7 mouse cellular contexts compared by ENCODE assay signal in the genomic region with DNA sequence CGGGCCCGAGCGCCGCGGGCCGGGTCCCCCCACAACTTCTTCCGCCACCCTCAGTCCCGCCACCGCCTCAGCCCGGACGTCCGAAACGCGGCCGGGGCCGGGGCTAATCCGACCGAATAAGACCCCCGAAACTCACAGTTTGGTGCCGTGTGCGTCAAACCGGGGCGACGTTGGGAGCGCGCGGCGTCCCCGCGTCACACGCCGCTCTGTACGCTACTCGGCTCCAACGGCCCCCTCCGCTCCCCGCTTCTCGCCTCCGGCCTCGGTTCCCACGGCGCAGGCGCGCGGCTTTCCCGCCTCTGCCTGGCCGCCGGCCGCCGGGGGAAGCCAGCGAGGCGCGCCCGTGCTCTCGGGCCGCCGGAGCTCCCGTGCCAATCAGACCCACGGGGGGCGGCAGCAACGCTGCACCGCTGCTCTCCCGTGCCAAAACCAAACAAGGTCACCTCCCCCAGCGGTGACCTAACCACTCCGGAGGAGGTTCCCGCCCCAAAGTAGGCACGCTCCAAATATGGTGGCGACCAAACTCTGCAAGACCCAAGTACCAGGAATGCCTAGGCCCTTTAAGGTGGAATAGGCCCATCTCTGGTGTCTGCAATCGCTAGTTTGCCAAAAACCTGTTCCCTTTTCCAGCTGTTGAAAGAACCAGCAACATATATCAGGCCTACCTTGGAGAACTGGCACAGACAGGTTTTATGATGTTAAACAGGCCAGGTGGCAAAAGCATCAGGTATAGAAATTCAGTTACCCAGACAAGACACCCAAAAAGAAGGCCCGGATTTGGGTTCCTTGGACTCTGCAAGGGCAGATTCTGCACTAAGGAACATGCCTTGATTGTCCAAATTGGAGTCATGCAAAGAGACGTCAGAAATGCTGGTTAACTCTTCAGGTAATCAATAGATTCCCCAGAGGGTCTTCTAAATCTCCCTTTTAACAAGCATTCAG. TPM values are rescaled to one million over a fixed set of nuclear protein-coding genes. Genes with fewer than 3 reads are reported as not detected.
DNase-seq lines count a peak whose midpoint lies in the region; ATAC-seq lines count a peak whose summit lies in the region.

Gene Zfp644 (minus strand): TSS at position 892 of the 942 bp plus-strand sequence.

- peak; percentile 81 to 84 for DNase-seq in adrenal gland, adult 18-20 months (ENCODE audit: low spot score in 2 of 2)
- peak; percentile 94 for DNase-seq in embryo, embryonic 11 days
- peak; percentile 76 to 81 for DNase-seq in gastrocnemius, postnatal 36 days
- DNase-seq in left cerebral cortex, postnatal 36 days (ENCODE audit: low spot score in 2 of 2), result peak; percentile 92 to 93
- DNase-seq in midbrain, embryonic 11.5 days (ENCODE audit: low spot score, missing footprints), result peak; percentile 99
- DNase-seq in skeletal muscle tissue, adult 2 months (ENCODE audit: low read depth, low spot score), result peak; percentile 68

- H3K27ac ChIP-seq in intestine, embryonic 16.5 days (ENCODE audit: low read length), result peak within 1 kb of the TSS; percentile 99
- peak within 1 kb of the TSS; percentile 99 for H3K27ac ChIP-seq in midbrain, embryonic 11.5 days (ENCODE audit: low read depth, low read length)

- intact Hi-C loops in gastrocnemius, postnatal 36 days (cut with DNase I), result loop anchor here (5.0 kb wide), 1 partner anchor 119 kb away; no protein-coding TSS in a partner anchor
- intact Hi-C loops in left cerebral cortex, postnatal 36 days (cut with DNase I), result loop anchor here (5.0 kb wide), 1 partner anchor 106 kb away; no protein-coding TSS in a partner anchor

- WGBS in intestine, embryonic 16.5 days, result 1% methylated on average over 70 of the region's 71 CpGs
- under 1% methylated on average over 70 of the region's 71 CpGs for WGBS in midbrain, embryonic 11.5 days

- H3K4me3 ChIP-seq in intestine, embryonic 16.5 days (ENCODE audit: low read length), result peak within 1 kb of the TSS; percentile 88
- H3K4me3 ChIP-seq in midbrain, embryonic 11.5 days (ENCODE audit: low read depth, low read length), result peak within 1 kb of the TSS; percentile 81

- no peaks in the 10 kb centered on the region for H3K27me3 ChIP-seq in intestine, embryonic 16.5 days (replicated peaks; ENCODE audit: control insufficient read depth, insufficient read depth, low read length)
- no peaks in the 10 kb centered on the region for H3K27me3 ChIP-seq in midbrain, embryonic 11.5 days (ENCODE audit: control insufficient read depth, insufficient read depth, low read length)

- H3K9ac ChIP-seq in intestine, embryonic 16.5 days (ENCODE audit: low read depth, low read length), result peak within 1 kb of the TSS; percentile 99
- H3K9ac ChIP-seq in midbrain, embryonic 11.5 days (ENCODE audit: low read length), result peak within 1 kb of the TSS; percentile 99

- H3K9me3 ChIP-seq in intestine, embryonic 16.5 days (ENCODE audit: control insufficient read depth, low read length), result no peaks in the 10 kb centered on the region
- no peaks in the 10 kb centered on the region for H3K9me3 ChIP-seq in midbrain, embryonic 11.5 days (ENCODE audit: control insufficient read depth, low read length)

- 0 out of 2 replicates have a peak, but pooled peaks cover 3% of the 10 kb centered on the region for H3K36me3 ChIP-seq in intestine, embryonic 16.5 days (ENCODE audit: control insufficient read depth, insufficient read depth, low read length)
- H3K36me3 ChIP-seq in midbrain, embryonic 11.5 days (ENCODE audit: control insufficient read depth, insufficient read depth, low read length), result no peaks in the 10 kb centered on the region

- peaks cover 7% of the 10 kb centered on the region for H3K4me1 ChIP-seq in intestine, embryonic 16.5 days (ENCODE audit: control insufficient read depth, insufficient read depth, low read length)
- H3K4me1 ChIP-seq in midbrain, embryonic 11.5 days (ENCODE audit: control insufficient read depth, insufficient read depth, low read length), result peaks cover 20% of the 10 kb centered on the region

- H3K4me2 ChIP-seq in intestine, embryonic 16.5 days (ENCODE audit: low read depth, low read length), result peak within 1 kb of the TSS; percentile 83
- H3K4me2 ChIP-seq in midbrain, embryonic 11.5 days, result peak within 1 kb of the TSS; percentile 72

- peak; percentile 96 for ATAC-seq in intestine, embryonic 16.5 days
- peak; percentile 94 for ATAC-seq in midbrain, embryonic 11.5 days (ENCODE audit: low FRiP score)

RNA-seq across cellular contexts. Expression of gene Zfp644, which starts in this region (rescaled TPM):
- 10 to 100 TPM; 55.4 to 68.1 TPM for total RNA-seq in adrenal gland, adult 18-20 months (2021)
- 10 to 100 TPM; 37.7 to 44.1 TPM for total RNA-seq in gastrocnemius, postnatal 36 days (2021)
- polyA plus RNA-seq in intestine, embryonic 16.5 days (2015; fragmentation: Nextera tagmentation; extraction: Ambion mirVana), result 35.8 and 36.3 TPM in 2 replicates
- total RNA-seq in left cerebral cortex, postnatal 36 days (2021), result 100 to 1,000 TPM; 102 to 116 TPM
- polyA plus RNA-seq in midbrain, embryonic 11.5 days (2014; fragmentation: Nextera tagmentation; extraction: Ambion mirVana), result 77.6 and 89.9 TPM in 2 replicates

Comparison
In these comparisons a context has a peak if more than half of its experiments do, and no peak if none do; other contexts are left out.
1. Peak in every context shown above with its lines: DNase-seq, ATAC-seq, H3K4me3 ChIP-seq and H3K27ac ChIP-seq.